Mouse (Mus musculus) C2C12 (cell line): ENCODE data around the gene Smim22. TPM values are rescaled to one million over a fixed set of nuclear protein-coding genes. Genes with fewer than 3 reads are reported as not detected.

ENCODE experiments used
- H3K27me3 ChIP-seq: one replicate; pipeline ENCODE4 v1.6.1; 2011; ENCODE audit not compliant: control insufficient read depth, insufficient read depth, insufficient read length
- H3K36me3 ChIP-seq: one replicate; pipeline ENCODE4 v1.6.1; 2011; ENCODE audit not compliant: control insufficient read depth, insufficient read depth
- H3K4me3 ChIP-seq: one replicate; pipeline ENCODE4 v1.5.1; 2011; ENCODE audit warnings: mild to moderate bottlenecking, control low read depth; ENCODE audit not compliant: poor library complexity, insufficient read depth, severe bottlenecking
- H3K79me2 ChIP-seq: one replicate; pipeline ENCODE4 v1.6.1; 2011; ENCODE audit not compliant: control insufficient read depth, insufficient read depth
- H3K79me3 ChIP-seq: one replicate; pipeline ENCODE4 v1.6.1; 2011; ENCODE audit warnings: low read depth, control low read depth
- H3ac ChIP-seq: one replicate; pipeline ENCODE3; 2011; ENCODE audit warnings: low read depth; ENCODE audit not compliant: control insufficient read depth, insufficient read length
- CEBPB ChIP-seq: IDR thresholded peaks from one replicate; pipeline ENCODE4 v1.6.1; 2011; ENCODE audit warnings: low read depth, mild to moderate bottlenecking, control low read depth, moderate library complexity
- CTCF ChIP-seq: IDR thresholded peaks from one replicate; pipeline ENCODE4 v1.5.1; 2011; ENCODE audit not compliant: control insufficient read depth, insufficient read depth, insufficient read length
- FOSL1 ChIP-seq: IDR thresholded peaks from one replicate; pipeline ENCODE4 v1.8.0; 2011; ENCODE audit warnings: mild to moderate bottlenecking, low read length; ENCODE audit not compliant: poor library complexity, insufficient read depth, severe bottlenecking
- MAX ChIP-seq: IDR thresholded peaks from one replicate; pipeline ENCODE4 v1.6.1; 2011; ENCODE audit warnings: mild to moderate bottlenecking, control low read depth
- MYOD1 ChIP-seq: IDR thresholded peaks from one replicate; pipeline ENCODE4 v1.6.1; 2011; ENCODE audit warnings: low read depth; ENCODE audit not compliant: control insufficient read depth, insufficient read length
- MYOG ChIP-seq: IDR thresholded peaks from one replicate; pipeline ENCODE4 v1.6.1; 2011; ENCODE audit not compliant: control insufficient read depth, insufficient read length; ENCODE audit errors: extremely low read depth
- USF1 ChIP-seq: IDR thresholded peaks from one replicate; pipeline ENCODE4 v1.6.1; 2011; ENCODE audit warnings: low read depth, mild to moderate bottlenecking, control low read depth, moderate library complexity
- long read RNA-seq, 2 experiments: library from polyadenylated mRNA; unstranded; transcript quantifications; one replicate each; pipeline ENCODE4 v2.0.0; 2019 to 2020
- polyA plus RNA-seq: library from polyadenylated mRNA; unstranded; fragments of >200 nt; fragmentation: generic; extraction: Trizol; gene quantifications from one replicate; pipeline ENCODE4 v1.2.1, GENCODE M21; 2012; ENCODE audit warnings: missing spikeins

Gene Smim22
- not detected for polyA plus RNA-seq
- long read RNA-seq, experiment 1, result 0 reads
- long read RNA-seq, experiment 2, result 0 reads

DNA sequence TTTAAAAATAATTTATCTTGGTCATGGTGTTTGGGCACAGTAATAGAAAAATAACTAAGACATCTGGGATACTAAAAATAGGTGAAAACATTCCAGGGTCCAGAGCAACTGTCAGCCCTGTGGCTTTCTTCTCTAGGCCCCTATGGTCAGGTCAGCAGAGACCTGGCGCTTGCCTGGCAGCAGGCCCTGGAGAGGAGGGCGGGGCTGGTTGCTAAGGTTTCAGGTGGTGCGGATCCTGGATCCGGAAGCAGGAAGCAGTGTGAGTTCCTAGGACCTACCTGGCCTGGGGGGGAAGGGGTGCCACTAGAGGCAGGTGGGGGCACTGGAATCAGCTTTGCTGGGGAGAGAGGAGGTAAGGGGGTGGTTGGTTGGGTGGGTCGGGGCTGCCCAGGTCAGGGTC lies at the start of gene Smim22:
Gene Smim22, plus strand, starts transcription at position 222 of the 400 bp plus-strand sequence.
- Histone ChIP-seq H3K36me3 (no peaks in the 10 kb centered on the region), H3K27me3 (no peaks in the 10 kb centered on the region), H3K4me3 (no peak within 1 kb of the TSS), H3ac (no peak within 1 kb of the TSS), H3K79me3 (no peaks in the 10 kb centered on the region), H3K79me2 (no peaks in the 10 kb centered on the region)
- TF ChIP-seq MYOD1 (no peak), MAX (no peak), MYOG (no peak), FOSL1 (no peak), CTCF (no peak), USF1 (no peak), CEBPB (no peak)

DNA sequence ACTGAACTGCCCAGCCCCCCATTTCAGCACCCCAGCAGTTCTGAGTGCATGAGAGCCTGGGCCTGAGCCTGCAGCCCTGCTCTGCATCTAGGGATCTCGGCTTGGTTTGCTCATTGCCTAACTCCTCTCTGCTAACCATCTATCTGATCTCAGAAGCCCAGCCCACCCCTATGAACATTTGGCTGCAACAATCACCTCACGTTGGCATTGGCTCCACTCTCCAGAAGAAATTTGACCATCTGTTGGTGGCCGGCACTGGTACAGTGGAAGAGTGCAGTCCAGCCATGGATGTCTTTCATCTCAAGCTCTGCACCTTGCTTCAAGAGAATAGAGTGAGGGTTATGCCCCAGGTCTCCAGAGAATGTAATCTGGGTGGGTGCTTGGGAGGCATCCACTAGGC lies 49.6 kb upstream of the Smim22 start:
- TF ChIP-seq CEBPB (no peak), MYOD1 (no peak), USF1 (no peak), MAX (no peak), MYOG (no peak), FOSL1 (no peak), CTCF (no peak)
- Histone ChIP-seq H3K79me2 (peaks cover 38% of the 10 kb centered on the region), H3K36me3 (peaks cover 24% of the 10 kb centered on the region), H3K4me3 (no peak overlapping the region), H3K79me3 (peaks cover 17% of the 10 kb centered on the region), H3ac (no peak overlapping the region), H3K27me3 (no peaks in the 10 kb centered on the region)

DNA sequence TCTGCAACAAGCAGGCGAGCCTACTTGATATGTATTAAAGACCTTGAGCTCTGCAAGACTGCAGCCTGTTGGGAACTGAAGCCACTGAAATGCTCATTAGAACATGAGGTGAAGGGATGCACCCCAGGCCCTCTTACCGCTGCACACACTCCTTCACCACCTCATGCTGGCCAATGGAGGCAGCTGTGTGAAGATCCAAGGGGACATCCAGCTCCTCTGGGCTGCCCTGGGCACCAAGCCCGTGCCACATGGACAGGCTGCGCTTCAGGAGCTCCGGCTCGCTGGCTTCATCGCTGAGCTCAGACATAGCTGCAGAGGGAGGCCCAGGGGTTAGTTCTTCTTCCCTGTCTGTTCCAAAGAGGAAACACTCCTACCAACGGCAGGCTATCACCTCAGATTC lies 46.8 kb upstream of the Smim22 start:
- Histone ChIP-seq H3K4me3 (no peak overlapping the region), H3K27me3 (no peaks in the 10 kb centered on the region), H3K36me3 (peaks cover 8% of the 10 kb centered on the region), H3K79me3 (peaks cover 30% of the 10 kb centered on the region), H3K79me2 (peaks cover 54% of the 10 kb centered on the region), H3ac (no peak overlapping the region)
- TF ChIP-seq MYOG (no peak), FOSL1 (no peak), CTCF (no peak)

DNA sequence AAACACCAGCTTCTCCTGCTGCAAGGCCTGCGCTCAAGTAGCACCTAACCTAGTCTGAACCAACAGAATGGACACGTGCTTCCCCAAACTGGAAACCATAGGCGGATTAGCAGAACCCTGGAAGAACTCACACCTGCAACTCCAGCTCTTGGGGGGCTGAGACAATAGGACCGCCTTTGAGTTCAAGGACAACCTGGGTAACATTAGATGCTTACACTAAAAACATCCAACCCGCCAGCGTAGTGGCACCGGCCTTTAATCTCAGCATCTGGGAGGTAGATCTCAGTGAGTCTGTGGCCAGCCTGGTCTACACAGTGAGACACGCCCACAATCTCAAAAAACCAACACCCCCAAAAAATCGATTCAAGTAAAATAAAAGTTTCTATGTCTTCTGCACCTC lies 43.7 kb upstream of the Smim22 start:
- Histone ChIP-seq H3K27me3 (no peaks in the 10 kb centered on the region), H3K36me3 (no peaks in the 10 kb centered on the region), H3K79me2 (peaks cover 54% of the 10 kb centered on the region), H3K79me3 (peaks cover 26% of the 10 kb centered on the region), H3ac (no peak overlapping the region), H3K4me3 (peak overlapping the region; percentile 78)
- TF ChIP-seq USF1 (no peak), MYOG (no peak), CTCF (no peak), MYOD1 (no peak), CEBPB (no peak), FOSL1 (no peak), MAX (no peak)

DNA sequence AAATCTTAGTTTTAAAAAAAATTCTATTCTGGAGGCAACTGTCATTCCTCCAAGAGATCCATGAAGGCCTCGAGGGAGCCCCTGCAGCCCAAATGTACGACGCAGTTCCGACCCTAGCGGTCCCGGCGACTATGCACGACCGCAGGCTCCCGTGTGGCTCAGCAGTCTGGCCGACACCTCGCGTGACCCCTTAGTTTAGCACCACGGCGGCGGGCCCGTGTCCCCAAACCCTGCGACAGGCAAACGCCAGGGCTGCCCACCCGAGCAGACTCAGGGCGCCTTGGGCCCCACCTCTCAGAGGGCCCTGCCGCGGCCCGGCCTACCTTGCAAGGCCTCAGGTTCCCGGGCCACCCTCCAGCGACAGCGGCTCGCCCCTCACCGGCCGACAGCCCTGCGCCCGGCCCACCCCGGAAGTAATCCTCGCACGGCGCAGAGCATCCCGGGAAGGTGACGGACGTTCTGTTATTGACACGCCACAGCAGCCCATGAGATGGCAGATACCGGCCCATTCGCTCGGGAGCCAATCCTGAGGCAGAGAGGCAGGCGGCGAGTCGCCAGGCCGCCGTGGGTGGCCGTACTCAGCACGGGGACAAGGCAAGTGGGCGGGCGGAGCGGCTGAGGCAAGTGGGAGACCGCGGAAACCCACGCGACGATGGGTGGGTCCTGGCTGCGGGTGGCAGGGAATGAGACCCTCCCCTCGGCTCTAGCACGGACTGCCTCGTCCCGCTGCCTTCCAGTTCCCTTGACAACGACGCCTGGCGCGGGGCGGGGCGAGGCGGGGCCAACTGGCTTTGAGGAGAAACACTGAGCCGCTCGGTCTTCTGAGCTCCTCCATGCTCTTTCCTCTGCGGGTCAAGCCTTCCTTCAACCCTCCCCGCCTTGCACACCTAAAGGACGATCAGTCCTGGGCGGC lies 43.0 kb upstream of the Smim22 start, which contains the start of gene Anks3:
Gene Anks3, minus strand, starts transcription at position 409 of the 913 bp plus-strand sequence.
- TF ChIP-seq USF1 (peak; percentile 11), MYOD1 (no peak), MAX (peak; percentile 27), FOSL1 (no peak)
- H3K36me3 ChIP-seq, result no peaks in the 10 kb centered on the region
- H3ac ChIP-seq, result peak within 1 kb of the TSS; percentile 74
- H3K79me2 ChIP-seq, result peaks cover 50% of the 10 kb centered on the region
- peak within 1 kb of the TSS; percentile 78 for H3K4me3 ChIP-seq
- peaks cover 3% of the 10 kb centered on the region for H3K27me3 ChIP-seq
- H3K79me3 ChIP-seq, result peaks cover 26% of the 10 kb centered on the region

DNA sequence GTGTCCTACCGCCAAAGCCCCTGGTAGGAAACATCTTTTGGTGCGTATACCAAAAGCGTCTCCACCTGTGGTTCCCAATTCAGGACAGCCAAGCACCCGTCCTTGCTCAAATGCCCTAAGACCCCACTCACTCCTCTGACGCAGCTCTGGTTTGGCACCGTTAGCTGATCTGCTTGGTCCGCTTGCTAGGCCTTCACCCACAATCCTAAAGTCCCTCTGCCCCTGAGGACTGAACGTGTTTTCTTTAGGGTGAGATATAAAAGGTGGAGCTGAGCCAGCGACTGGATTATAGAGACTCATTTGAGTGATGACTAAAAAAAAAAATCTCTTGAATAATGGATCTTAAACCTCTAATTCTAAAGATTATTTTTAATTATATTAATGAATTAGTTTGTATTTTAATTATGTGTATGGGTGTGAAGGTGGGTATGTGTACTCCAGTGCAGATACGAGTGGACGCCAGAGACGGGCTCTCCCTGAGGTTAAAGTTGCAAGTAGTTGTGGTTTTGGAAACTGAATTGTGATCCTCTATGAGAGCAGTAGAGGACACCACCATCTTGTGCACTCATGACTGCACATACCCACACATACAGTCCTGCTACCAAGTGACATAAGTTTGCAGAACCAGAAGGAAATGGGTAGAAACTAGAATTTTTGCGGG lies 42.2 kb upstream of the Smim22 start:
- Histone ChIP-seq H3K79me3 (peaks cover 26% of the 10 kb centered on the region), H3K4me3 (peak overlapping the region; percentile 78), H3ac (peak overlapping the region; percentile 71), H3K36me3 (no peaks in the 10 kb centered on the region), H3K79me2 (peaks cover 41% of the 10 kb centered on the region), H3K27me3 (peaks cover 10% of the 10 kb centered on the region)
- TF ChIP-seq USF1 (no peak), FOSL1 (no peak), CEBPB (no peak), MAX (no peak), CTCF (no peak), MYOD1 (no peak)
